Mouse (Mus musculus) regulatory T cell (primary cell): Measurements from ENCODE around the gene Adamts12.

Experiments used
- in situ Hi-C: fragments of 300-600 bp; cut with MboI, MseI; formaldehyde crosslinking; loops from one replicate; pipeline ENCODE4 v1.15.1; 2025; ENCODE audit warnings: high pct_unique_total_duplicates

Adamts12 gene

DNA sequence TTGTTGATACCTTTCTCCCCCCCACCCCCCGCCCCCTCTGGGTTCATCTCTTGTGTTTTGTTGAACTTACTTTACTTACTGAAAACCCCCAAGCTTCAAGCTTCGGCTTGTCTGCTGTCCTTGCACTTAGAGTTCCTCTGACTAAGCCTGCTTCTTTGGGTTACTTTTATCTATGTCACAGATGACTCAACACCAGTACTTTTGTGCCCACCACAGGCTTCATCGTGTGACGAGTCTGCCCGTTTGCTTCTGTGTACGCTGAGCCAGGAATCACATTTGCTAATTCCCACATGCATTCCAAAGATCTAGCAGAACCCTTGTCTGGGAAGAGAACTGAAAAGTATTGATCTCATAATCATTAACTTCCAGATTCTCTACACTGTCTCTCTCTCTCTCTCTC lies 94.8 kb downstream of the Adamts12 start:
- in situ Hi-C loops = no loop called here

GRCm38 (mm10) chr15:11160759-11161158 lies 96.2 kb downstream of the Adamts12 start:
- in situ Hi-C loops = no loop called here

- in situ Hi-C loops = no loop called here
Measured at GRCm38 (mm10) chr15:11165883-11166282, 101.3 kb downstream of the Adamts12 start.

GRCm38 (mm10) chr15:11173884-11174470 lies 109.4 kb downstream of the Adamts12 start:
- in situ Hi-C loops = no loop called here

DNA sequence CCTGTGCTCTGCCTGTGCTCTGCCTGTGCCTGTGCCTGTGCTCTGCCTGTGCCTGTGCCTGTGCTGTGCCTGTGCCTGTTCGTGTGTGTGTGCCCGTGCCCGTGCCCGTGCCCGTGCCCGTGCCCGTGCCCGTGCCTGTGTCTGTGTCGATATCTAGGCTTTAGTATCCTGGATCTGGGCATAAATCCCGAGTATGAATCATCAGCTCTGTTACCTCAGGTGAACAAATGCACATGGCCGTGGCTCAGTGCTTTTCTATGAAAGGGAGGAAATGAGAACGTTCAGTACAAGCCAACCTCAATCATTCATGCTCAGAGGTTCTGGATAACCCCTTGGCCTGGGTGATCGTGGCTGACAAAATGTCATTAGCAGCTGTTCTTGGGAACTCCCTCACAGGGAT lies 110.3 kb downstream of the Adamts12 start:
- in situ Hi-C loops = no loop called here

GRCm38 (mm10) chr15:11177448-11177847 lies 112.9 kb downstream of the Adamts12 start:
- in situ Hi-C loops = no loop called here

DNA sequence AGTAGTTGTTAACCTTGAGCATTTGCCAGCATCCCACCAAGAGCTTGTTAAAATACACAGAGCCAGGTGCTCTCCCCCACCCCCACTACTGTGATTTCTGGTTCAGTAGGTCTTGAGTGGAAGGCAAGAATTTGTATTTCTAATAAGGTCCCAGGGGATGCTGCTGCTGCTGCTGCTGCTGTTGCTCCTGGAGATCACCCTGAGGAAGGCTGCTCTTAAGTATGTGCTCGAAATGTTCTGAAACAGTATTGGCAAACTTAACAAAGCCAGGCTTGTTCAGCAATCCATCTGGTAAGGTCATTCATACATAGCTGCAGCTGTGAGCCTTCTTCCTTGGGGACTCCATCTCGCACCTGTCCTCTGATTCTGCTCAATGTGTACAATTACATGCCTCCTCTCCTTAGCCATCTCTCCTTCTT lies 115.2 kb downstream of the Adamts12 start:
- in situ Hi-C loops = no loop called here

- in situ Hi-C loops = no loop called here
Measured at GRCm38 (mm10) chr15:11186711-11187110, 122.1 kb downstream of the Adamts12 start.

DNA sequence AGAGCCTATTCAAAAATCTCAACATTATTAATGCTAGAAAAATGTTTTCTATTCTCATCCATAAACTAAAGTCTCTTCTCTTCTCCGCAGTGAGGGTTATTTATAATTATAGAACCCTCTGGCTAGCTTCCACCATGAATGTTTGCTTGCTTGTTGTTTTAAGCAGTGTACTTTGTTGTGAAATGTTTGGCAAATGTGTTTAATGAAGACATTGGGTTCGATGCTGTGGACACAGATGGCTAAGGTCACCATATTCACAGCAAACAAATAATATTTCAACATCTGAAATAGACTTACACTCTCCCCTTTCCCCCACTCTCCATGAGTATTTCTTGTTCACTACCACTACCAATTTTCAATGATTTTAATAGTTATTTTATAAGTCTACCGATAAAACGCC lies 125.9 kb downstream of the Adamts12 start:
- in situ Hi-C loops = no loop called here

GRCm38 (mm10) chr15:11192762-11193161 lies 128.2 kb downstream of the Adamts12 start:
- in situ Hi-C loops = no loop called here

DNA sequence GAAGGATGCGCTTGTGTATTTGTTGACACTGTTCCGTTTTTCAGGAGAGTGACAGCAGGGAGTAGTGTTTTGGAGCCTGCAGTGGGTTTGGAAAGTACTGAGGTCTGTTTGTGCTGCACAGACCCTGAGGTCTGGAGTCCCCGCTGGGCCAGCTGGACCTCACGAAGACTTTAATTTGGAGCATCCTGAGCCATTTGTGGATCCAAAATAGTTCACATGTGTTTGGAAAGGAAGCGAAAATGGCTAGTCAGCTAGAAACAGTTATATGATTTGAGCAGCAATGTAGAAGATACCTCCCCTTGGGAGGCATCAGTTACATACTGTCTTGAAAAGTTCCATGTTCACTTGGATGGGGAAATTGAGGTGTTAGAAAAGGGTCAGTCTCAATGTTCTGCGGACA lies 132.5 kb downstream of the Adamts12 start:
- in situ Hi-C loops = no loop called here

- in situ Hi-C loops = no loop called here
Measured at GRCm38 (mm10) chr15:11198246-11198795, 133.7 kb downstream of the Adamts12 start.

DNA sequence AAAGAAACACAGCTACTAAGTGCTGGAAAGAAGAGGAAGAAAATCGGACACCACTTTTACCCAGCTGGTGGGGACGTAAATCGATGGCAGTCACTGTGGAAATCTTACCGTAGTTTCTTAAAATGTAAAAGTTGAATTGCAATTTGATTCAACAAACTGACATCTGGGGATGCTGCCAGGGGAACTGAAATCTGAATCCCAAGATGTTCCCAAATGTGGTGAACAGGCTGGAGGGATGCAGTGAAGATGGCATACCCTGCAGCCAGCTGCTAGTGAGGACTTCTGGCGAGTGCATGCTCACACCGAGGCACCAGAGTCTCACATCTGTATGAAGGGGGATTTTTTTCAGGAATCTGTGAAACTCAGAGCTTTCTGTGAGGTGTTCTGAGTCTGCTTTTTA lies 138.5 kb downstream of the Adamts12 start:
- in situ Hi-C loops = no loop called here

DNA sequence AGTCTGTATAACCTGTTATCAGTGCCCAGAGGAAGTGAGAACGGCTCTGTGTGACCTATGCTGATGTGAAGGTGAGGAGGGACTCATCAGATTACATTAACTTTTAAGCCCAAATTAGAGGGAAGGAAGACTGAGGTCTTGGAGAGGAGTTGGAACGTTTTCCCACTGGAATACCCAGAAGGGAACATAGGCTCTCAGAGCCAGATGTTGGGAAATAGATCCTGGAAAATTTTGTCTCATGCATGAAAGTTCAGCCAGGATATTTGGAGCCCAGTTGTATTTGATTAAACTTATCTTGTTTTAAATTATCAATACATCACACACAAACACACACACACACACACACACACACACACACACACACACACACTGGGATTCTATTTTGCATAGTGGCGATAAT lies 140.3 kb downstream of the Adamts12 start:
- in situ Hi-C loops = no loop called here

GRCm38 (mm10) chr15:11210976-11211375 lies 146.4 kb downstream of the Adamts12 start:
- in situ Hi-C loops = no loop called here

GRCm38 (mm10) chr15:11233906-11234632 lies 169.5 kb downstream of the Adamts12 start:
- in situ Hi-C loops = no loop called here

DNA sequence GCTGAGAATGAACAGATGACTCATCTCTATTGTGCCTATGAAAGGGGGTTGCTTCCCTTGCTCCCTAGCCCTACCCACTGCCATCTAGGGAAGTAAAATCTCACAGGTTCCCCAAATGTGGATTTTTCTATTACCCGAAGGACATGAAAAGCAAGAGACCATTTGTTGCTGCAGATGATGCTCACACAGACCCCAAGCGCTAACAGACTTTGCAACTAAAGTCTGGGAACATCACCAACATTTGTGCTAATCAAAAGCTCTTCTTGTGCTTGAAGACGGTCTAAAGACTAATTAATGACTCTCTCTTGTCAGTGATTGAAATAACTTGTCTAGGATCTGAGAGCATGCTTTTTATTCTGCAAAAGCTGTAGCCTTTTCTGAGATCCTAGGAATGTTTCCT lies 175.8 kb downstream of the Adamts12 start:
- in situ Hi-C loops = no loop called here

- in situ Hi-C loops = no loop called here
Measured at GRCm38 (mm10) chr15:11241288-11241687, 176.7 kb downstream of the Adamts12 start.

GRCm38 (mm10) chr15:11246402-11246801 lies 181.8 kb downstream of the Adamts12 start:
- in situ Hi-C loops = no loop called here

GRCm38 (mm10) chr15:11279273-11280080 lies 214.9 kb downstream of the Adamts12 start:
- in situ Hi-C loops = no loop called here

DNA sequence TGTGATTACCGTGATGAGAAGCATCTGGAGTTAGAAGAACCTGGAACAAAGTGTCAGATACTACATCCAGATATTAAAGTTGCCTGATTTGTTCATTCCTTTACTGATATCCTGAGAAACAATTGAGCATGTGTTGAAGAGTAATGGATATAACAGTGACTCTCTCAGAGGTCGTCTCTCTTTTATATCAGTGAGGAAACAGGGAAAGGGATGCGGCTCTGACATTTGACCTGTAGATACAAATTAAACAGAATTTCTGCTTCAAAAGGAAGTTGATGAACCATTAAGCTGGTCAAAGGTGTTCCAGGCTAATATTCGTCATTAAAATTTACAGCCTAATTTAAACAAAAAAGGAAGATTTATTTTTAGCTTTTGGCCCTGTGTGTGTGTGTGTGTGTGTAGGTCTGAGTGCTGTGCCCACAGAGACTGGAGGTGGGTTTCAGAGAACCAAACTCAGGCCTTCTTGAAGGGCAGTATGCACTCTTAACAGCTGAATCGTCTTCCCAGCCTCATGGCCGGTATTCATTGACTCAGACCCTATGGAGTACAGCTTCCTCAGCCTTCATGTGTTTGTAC lies 216.2 kb downstream of the Adamts12 start:
- in situ Hi-C loops = no loop called here

DNA sequence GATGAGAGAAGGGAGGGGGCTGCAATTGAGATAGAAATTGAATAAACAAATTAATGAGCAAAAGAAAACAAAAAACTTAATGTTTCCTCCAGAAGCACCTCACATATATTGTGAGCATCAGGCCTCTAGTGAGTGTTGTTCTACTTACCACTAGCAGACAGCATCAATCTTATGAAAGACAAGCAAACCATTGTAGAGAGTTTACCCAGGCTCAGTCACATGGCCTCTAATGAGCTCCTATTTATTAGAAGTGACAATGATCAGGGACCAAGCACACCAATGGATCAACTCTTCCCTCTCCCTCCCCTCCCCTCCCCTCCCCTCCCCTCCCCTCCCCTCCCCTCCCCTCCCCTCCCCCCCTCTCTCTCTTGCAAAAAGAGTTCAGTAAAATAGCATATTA lies 218.6 kb downstream of the Adamts12 start:
- in situ Hi-C loops = no loop called here
